ENCODE assay signal across 19 mouse cellular contexts in genomic region chr5:118058858-118059257, GRCm38 (mm10). TPM values are rescaled to one million over a fixed set of nuclear protein-coding genes. Genes with fewer than 3 reads are reported as not detected.
A peak's percentile ranks its signal among the peaks of the same experiment; 100 is the strongest.
DNase-seq lines count a peak whose midpoint lies in the region; ATAC-seq lines count a peak whose summit lies in the region.
"Had no signal": no experiment of that assay in that cellular context is flagged by ENCODE, and none has a peak within 500 bp of the region (broad histone marks: within the 10 kb centered on the region; RNA-seq: fewer than 3 reads in every experiment).

No protein-coding gene starts in this region.

- peak; percentile 62 to 83 for DNase-seq in heart, adult 18-20 months
- no peak for DNase-seq in heart, embryonic 10.5 days (ENCODE audit: low spot score)
- peak; percentile 52 for DNase-seq in heart, postnatal 4 days
- DNase-seq in lung, postnatal 4 days = no peak
- DNase-seq in left cerebral cortex, adult 8-10 months (ENCODE audit: low spot score in 2 of 2) = no peak
- DNase-seq: adrenal gland, postnatal 25 days; kidney, postnatal 10 days; lung, adult 2 months; right cerebral cortex, postnatal 14 days had no signal

- peaks cover 24% of the 10 kb centered on the region for H3K4me1 ChIP-seq in heart, embryonic 11.5 days (ENCODE audit: control insufficient read depth, insufficient read depth, low read length)
- H3K4me1 ChIP-seq in heart, embryonic 10.5 days = peaks cover 57% of the 10 kb centered on the region

- no peaks in the 10 kb centered on the region for H3K9me3 ChIP-seq in heart, embryonic 11.5 days (replicated peaks; ENCODE audit: control insufficient read depth, low read length)
- H3K9me3 ChIP-seq in heart, embryonic 10.5 days = no peaks in the 10 kb centered on the region
- H3K9me3 ChIP-seq: forebrain, embryonic 13.5 days; hindbrain, embryonic 15.5 days; limb, embryonic 10.5 days; neural tube, embryonic 12.5 days; stomach, embryonic 15.5 days had no signal

- no peak overlapping the region for H3K27ac ChIP-seq in heart, embryonic 11.5 days (ENCODE audit: low read depth, low read length)
- H3K27ac ChIP-seq in heart, embryonic 10.5 days = peak overlapping the region; percentile 82
- H3K27ac ChIP-seq: forebrain, embryonic 13.5 days; hindbrain, embryonic 15.5 days; macrophage; neural tube, embryonic 12.5 days; stomach, embryonic 15.5 days had no signal

- no peaks in the 10 kb centered on the region for H3K36me3 ChIP-seq in heart, embryonic 11.5 days (ENCODE audit: control insufficient read depth, insufficient read depth, low read length)
- peaks cover 10% of the 10 kb centered on the region; the same call in 1 of the 2 replicates for H3K36me3 ChIP-seq in heart, embryonic 10.5 days
- H3K36me3 ChIP-seq: hindbrain, embryonic 15.5 days; neural tube, embryonic 12.5 days; stomach, embryonic 15.5 days had no signal

- ATAC-seq in heart, embryonic 11.5 days (replicated peaks; ENCODE audit: insufficient number of reproducible peaks, low FRiP score, low TSS enrichment) = no peak
- peak; percentile 60 for ATAC-seq in megakaryocyte-erythroid progenitor cell, adult 5-6 weeks (replicated peaks; ENCODE audit: low FRiP score, low TSS enrichment, poor library complexity, severe bottlenecking)
- ATAC-seq in monocyte, adult 5-6 weeks (replicated peaks; ENCODE audit: insufficient number of reproducible peaks, low FRiP score, low TSS enrichment, poor library complexity, severe bottlenecking) = no peak
- ATAC-seq: forebrain, embryonic 13.5 days; intestine, embryonic 16.5 days had no signal

- WGBS in heart, embryonic 11.5 days (ENCODE audit: insufficient replicate concordance) = 68% methylated on average over 10 of the region's 10 CpGs
- 76% methylated on average over 10 of the region's 10 CpGs for WGBS in heart, embryonic 10.5 days

- no peaks in the 10 kb centered on the region for H3K27me3 ChIP-seq in heart, embryonic 11.5 days (ENCODE audit: control insufficient read depth, insufficient read depth, low read length)
- no peaks in the 10 kb centered on the region for H3K27me3 ChIP-seq in heart, embryonic 10.5 days (ENCODE audit: insufficient read depth, poor library complexity, severe bottlenecking)
- H3K27me3 ChIP-seq: forebrain, embryonic 13.5 days; hindbrain, embryonic 15.5 days; neural tube, embryonic 12.5 days; stomach, embryonic 15.5 days had no signal

- no peak overlapping the region for H3K9ac ChIP-seq in heart, embryonic 11.5 days (ENCODE audit: low read depth, low read length)
- H3K9ac ChIP-seq: forebrain, embryonic 13.5 days; hindbrain, embryonic 15.5 days; neural tube, embryonic 12.5 days; stomach, embryonic 15.5 days had no signal

- no peak overlapping the region for H3K4me2 ChIP-seq in heart, embryonic 11.5 days
- H3K4me2 ChIP-seq: forebrain, embryonic 13.5 days; hindbrain, embryonic 15.5 days; neural tube, embryonic 12.5 days; stomach, embryonic 15.5 days had no signal

- H3K4me3 ChIP-seq in heart, embryonic 11.5 days (ENCODE audit: low read depth, low read length) = no peak overlapping the region
- H3K4me3 ChIP-seq in heart, embryonic 10.5 days = no peak overlapping the region
- H3K4me3 ChIP-seq: forebrain, embryonic 13.5 days; hindbrain, embryonic 15.5 days; limb, embryonic 10.5 days; neural tube, embryonic 12.5 days; stomach, embryonic 15.5 days had no signal

RNA-seq across cellular contexts. Expression of gene Tesc, which starts 31.3 kb away (rescaled TPM):
- total RNA-seq in heart, adult 18-20 months (2021) = 100 to 1,000 TPM; 183 to 211 TPM
- polyA plus RNA-seq in heart, embryonic 11.5 days (2014; fragmentation: Nextera tagmentation; extraction: Ambion mirVana) = 17.9 and 21.3 TPM in 2 replicates
- polyA plus RNA-seq in heart, embryonic 10.5 days (2016; fragmentation: Nextera tagmentation; extraction: Ambion mirVana) = 10.0 and 19.0 TPM in 2 replicates
- 10 to 100 TPM; 57.1 to 58.8 TPM for total RNA-seq in heart, postnatal 4 days (2021)
- total RNA-seq in megakaryocyte-erythroid progenitor cell, adult 5-6 weeks (2014; fragmentation: Nextera tagmentation) = not detected in 2 replicates
- total RNA-seq in megakaryocyte-erythroid progenitor cell, adult 5-6 weeks (2017) = not detected in 2 replicates
- 10 to 100 TPM; 84.0 to 92.2 (median 89.0) TPM for total RNA-seq in left cerebral cortex, adult 8-10 months (2022)
- total RNA-seq in monocyte, adult 5-6 weeks (2017) = 1.9 to 6.9 TPM (median 2.7 TPM) in 3 replicates
- polyA plus RNA-seq: macrophage had no signal

Comparison
In these comparisons a context has a peak if more than half of its experiments do, and no peak if none do; other contexts are left out.
1. DNase-seq: peak in heart, adult 18-20 months (2 of 2) and heart, postnatal 4 days (single experiment); none in heart, embryonic 10.5 days (single experiment), lung, postnatal 4 days (0 of 2) and left cerebral cortex, adult 8-10 months (0 of 2).